Mouse (Mus musculus) limb, embryonic 11.5 days (tissue): Measurements from ENCODE around the gene Ubb. TPM values are rescaled to one million over a fixed set of nuclear protein-coding genes. Genes with fewer than 3 reads are reported as not detected.
"Not testable (repeated sequence)": the region's sequence is repeated elsewhere in the genome, so short reads cannot be mapped to it uniquely, and the experiment has no call there.

Experiments
- ATAC-seq: fragments of 200-750 bp; cut with Nextera tagmentation; 2 replicates; pipeline ENCODE4 v1.8.0; 2017; ENCODE audit warnings: low read depth; ENCODE audit not compliant: insufficient number of reproducible peaks, low FRiP score, low TSS enrichment
- DNase-seq: peaks from one replicate; pipeline ENCODE4 v3.0.0-alpha.2; 2015; ENCODE audit warnings: low spot score
- H3K27ac ChIP-seq: fragments of 300-500 bp; sonication (generic); replicated peaks from 2 replicates; pipeline ENCODE4 v1.5.1; 2014; ENCODE audit warnings: low read depth, mild to moderate bottlenecking, low read length
- H3K27me3 ChIP-seq: fragments of 300-500 bp; sonication (generic); 2 replicates; pipeline ENCODE4 v1.6.1; 2014; ENCODE audit warnings: mild to moderate bottlenecking, low read length, mixed read lengths; ENCODE audit not compliant: control insufficient read depth, insufficient read depth
- H3K36me3 ChIP-seq: fragments of 300-500 bp; sonication (generic); 2 replicates; pipeline ENCODE4 v1.6.1; 2014; ENCODE audit warnings: mild to moderate bottlenecking, low read length, moderate library complexity, mixed read lengths; ENCODE audit not compliant: control insufficient read depth, insufficient read depth
- H3K4me1 ChIP-seq: fragments of 300-500 bp; sonication (generic); 2 replicates; pipeline ENCODE4 v1.6.1; 2014; ENCODE audit warnings: low read length, mixed read lengths; ENCODE audit not compliant: control insufficient read depth, insufficient read depth
- H3K4me2 ChIP-seq: fragments of 300-500 bp; sonication (generic); 2 replicates; pipeline ENCODE4 v1.6.1; 2014; ENCODE audit warnings: low read depth, mild to moderate bottlenecking, moderate library complexity; ENCODE audit not compliant: severe bottlenecking
- H3K4me3 ChIP-seq: fragments of 300-500 bp; sonication (generic); 2 replicates; pipeline ENCODE4 v1.5.1; 2014; ENCODE audit warnings: low read depth, low read length
- H3K9ac ChIP-seq: fragments of 300-500 bp; sonication (generic); 2 replicates; pipeline ENCODE4 v1.6.1; 2014; ENCODE audit warnings: mild to moderate bottlenecking, low read length
- H3K9me3 ChIP-seq: fragments of 300-500 bp; sonication (generic); 2 replicates; pipeline ENCODE4 v1.6.1; 2016; ENCODE audit warnings: low read length; ENCODE audit not compliant: control insufficient read depth
- WGBS: fragments of 180-500 bp; shearing (Covaris S2); extraction: QIAGEN DNeasy Blood & Tissue Kit; methylation state at CpG from one replicate; pipeline ENCODE4 v1.1.7; 2014; 5-methylcytosine and 5-hydroxymethylcytosine counted together
- polyA plus RNA-seq: library from polyadenylated mRNA; unstranded; fragments of >200 nt; fragmentation: Nextera tagmentation; extraction: Ambion mirVana; gene quantifications from 2 replicates; pipeline ENCODE4 v1.2.1, GENCODE M21; 2014

Ubb gene
- 3,696 and 3,837 TPM in 2 replicates for polyA plus RNA-seq

GRCm38 (mm10) chr11:62550727-62551225, at the start of gene Ubb:
Ubb (plus strand) TSS chr11:62551171.
- DNase-seq (peak; percentile 99), ATAC-seq (peak; percentile 97)
- Histone ChIP-seq H3K4me3 (peak within 1 kb of the TSS; percentile 77), H3K9me3 (no peaks in the 10 kb centered on the region), H3K4me1 (peaks cover 10% of the 10 kb centered on the region), H3K27ac (peak within 1 kb of the TSS; percentile 87), H3K36me3 (peaks cover 11% of the 10 kb centered on the region; the same call in 1 of the 2 replicates), H3K4me2 (peak within 1 kb of the TSS; percentile 77), H3K9ac (peak within 1 kb of the TSS; percentile 94), H3K27me3 (no peaks in the 10 kb centered on the region)
- under 1% methylated on average over 40 of the region's 40 CpGs for WGBS

- Histone ChIP-seq H3K4me2 (no peak overlapping the region), H3K27ac (no peak overlapping the region), H3K36me3 (no peaks in the 10 kb centered on the region), H3K4me1 (no peaks in the 10 kb centered on the region), H3K9ac (no peak overlapping the region), H3K4me3 (no peak overlapping the region), H3K9me3 (no peaks in the 10 kb centered on the region), H3K27me3 (no peaks in the 10 kb centered on the region)
- 79% methylated on average over 4 of the region's 4 CpGs for WGBS
- ATAC-seq (no peak), DNase-seq (no peak)
Measured at GRCm38 (mm10) chr11:62507683-62508082, 43.3 kb upstream of the Ubb start.

GRCm38 (mm10) chr11:62508365-62508764, 42.6 kb upstream of the Ubb start:
- not testable (repeated sequence) for H3K9me3 ChIP-seq, H3K27ac ChIP-seq, ATAC-seq, H3K4me2 ChIP-seq, H3K4me1 ChIP-seq, H3K9ac ChIP-seq, H3K4me3 ChIP-seq, H3K27me3 ChIP-seq, DNase-seq, H3K36me3 ChIP-seq
- WGBS = 96% methylated on average over 13 of the region's 13 CpGs

GRCm38 (mm10) chr11:62508816-62509215, 42.2 kb upstream of the Ubb start:
- ATAC-seq, H3K9me3 ChIP-seq, H3K27me3 ChIP-seq, H3K27ac ChIP-seq, H3K4me2 ChIP-seq, H3K36me3 ChIP-seq, DNase-seq, H3K4me1 ChIP-seq, H3K4me3 ChIP-seq, H3K9ac ChIP-seq: not testable (repeated sequence)
- 96% methylated on average over 5 of the region's 5 CpGs for WGBS

- H3K4me1 ChIP-seq = no peaks in the 10 kb centered on the region
- H3K4me3 ChIP-seq = no peak overlapping the region
- no peak overlapping the region for H3K4me2 ChIP-seq
- no peak for DNase-seq
- H3K36me3 ChIP-seq = no peaks in the 10 kb centered on the region
- WGBS = 81% methylated on average over 3 of the region's 3 CpGs
- no peak overlapping the region for H3K27ac ChIP-seq
- no peak for ATAC-seq
- no peaks in the 10 kb centered on the region for H3K27me3 ChIP-seq
- no peak overlapping the region for H3K9ac ChIP-seq
- H3K9me3 ChIP-seq = no peaks in the 10 kb centered on the region
Measured at GRCm38 (mm10) chr11:62509571-62509970, 41.4 kb upstream of the Ubb start.

GRCm38 (mm10) chr11:62510956-62511355, 40.0 kb upstream of the Ubb start:
- WGBS = 90% methylated on average over 5 of the region's 5 CpGs
- H3K9ac ChIP-seq = no peak overlapping the region
- DNase-seq (no peak), ATAC-seq (no peak)
- no peaks in the 10 kb centered on the region for H3K36me3 ChIP-seq
- no peaks in the 10 kb centered on the region for H3K4me1 ChIP-seq
- H3K27me3 ChIP-seq = no peaks in the 10 kb centered on the region
- H3K4me3 ChIP-seq = no peak overlapping the region
- no peaks in the 10 kb centered on the region for H3K9me3 ChIP-seq
- H3K27ac ChIP-seq = no peak overlapping the region
- H3K4me2 ChIP-seq = no peak overlapping the region

GRCm38 (mm10) chr11:62511444-62512202, 39.3 kb upstream of the Ubb start:
- ATAC-seq = no peak
- no peaks in the 10 kb centered on the region for H3K9me3 ChIP-seq
- 86% methylated on average over 13 of the region's 13 CpGs for WGBS
- no peaks in the 10 kb centered on the region for H3K27me3 ChIP-seq
- H3K9ac ChIP-seq = no peak overlapping the region
- H3K27ac ChIP-seq = no peak overlapping the region
- no peak overlapping the region for H3K4me3 ChIP-seq
- H3K36me3 ChIP-seq = no peaks in the 10 kb centered on the region
- H3K4me1 ChIP-seq = no peaks in the 10 kb centered on the region
- no peak overlapping the region for H3K4me2 ChIP-seq
- DNase-seq = no peak

- Histone ChIP-seq H3K9me3 (no peaks in the 10 kb centered on the region), H3K4me3 (no peak overlapping the region), H3K4me2 (no peak overlapping the region), H3K4me1 (no peaks in the 10 kb centered on the region), H3K36me3 (no peaks in the 10 kb centered on the region), H3K9ac (no peak overlapping the region), H3K27ac (no peak overlapping the region), H3K27me3 (no peaks in the 10 kb centered on the region)
- 90% methylated on average over 8 of the region's 8 CpGs for WGBS
- ATAC-seq (no peak), DNase-seq (no peak)
Measured at GRCm38 (mm10) chr11:62512529-62513080, 38.4 kb upstream of the Ubb start.
